Mouse (Mus musculus): ENCODE results near the gene Kcnj4. TPM values are rescaled to one million over a fixed set of nuclear protein-coding genes. Genes with fewer than 3 reads are reported as not detected.

Kcnj4 gene
- polyA plus RNA-seq, 1 experiment from 2014 or later: not detected

DNA sequence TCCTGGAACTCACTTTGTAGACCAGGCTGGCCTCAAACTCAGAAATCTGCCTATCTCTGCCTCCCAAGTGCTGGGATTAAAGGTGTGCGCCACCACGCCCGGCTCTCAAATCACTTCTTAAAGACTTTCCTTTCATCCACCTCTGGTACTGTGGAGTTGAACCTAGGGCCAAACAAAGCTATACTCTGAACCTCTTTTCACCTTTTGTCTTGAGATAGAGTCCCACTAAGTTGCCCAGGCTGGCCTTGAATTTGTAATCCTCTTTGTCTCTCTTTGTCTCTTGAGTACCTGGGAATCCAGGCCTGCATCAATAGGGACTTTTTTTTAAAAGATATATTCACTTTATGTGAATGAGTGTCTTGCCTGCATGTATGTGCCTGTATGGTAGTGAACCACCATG, 57.0 kb downstream of the Kcnj4 start:
- no peak for ATAC-seq (ENCODE audit: low read depth)
- H3K36me3 ChIP-seq: no peaks in the 10 kb centered on the region
- H3K27ac ChIP-seq: no peak overlapping the region
- 77% methylated on average over 3 of the region's 3 CpGs for WGBS (ENCODE audit: insufficient replicate concordance)
- H3K4me1 ChIP-seq (replicated peaks): peaks cover 10% of the 10 kb centered on the region
- no peaks in the 10 kb centered on the region for H3K9me3 ChIP-seq (replicated peaks)
- H3K4me2 ChIP-seq: no peak overlapping the region
- DNase-seq: no peak
- 0 out of 2 replicates have a peak, but pooled peaks cover under 1% of the 10 kb centered on the region for H3K27me3 ChIP-seq
- H3K9ac ChIP-seq: no peak overlapping the region
- no peak overlapping the region for H3K4me3 ChIP-seq (replicated peaks)

DNA sequence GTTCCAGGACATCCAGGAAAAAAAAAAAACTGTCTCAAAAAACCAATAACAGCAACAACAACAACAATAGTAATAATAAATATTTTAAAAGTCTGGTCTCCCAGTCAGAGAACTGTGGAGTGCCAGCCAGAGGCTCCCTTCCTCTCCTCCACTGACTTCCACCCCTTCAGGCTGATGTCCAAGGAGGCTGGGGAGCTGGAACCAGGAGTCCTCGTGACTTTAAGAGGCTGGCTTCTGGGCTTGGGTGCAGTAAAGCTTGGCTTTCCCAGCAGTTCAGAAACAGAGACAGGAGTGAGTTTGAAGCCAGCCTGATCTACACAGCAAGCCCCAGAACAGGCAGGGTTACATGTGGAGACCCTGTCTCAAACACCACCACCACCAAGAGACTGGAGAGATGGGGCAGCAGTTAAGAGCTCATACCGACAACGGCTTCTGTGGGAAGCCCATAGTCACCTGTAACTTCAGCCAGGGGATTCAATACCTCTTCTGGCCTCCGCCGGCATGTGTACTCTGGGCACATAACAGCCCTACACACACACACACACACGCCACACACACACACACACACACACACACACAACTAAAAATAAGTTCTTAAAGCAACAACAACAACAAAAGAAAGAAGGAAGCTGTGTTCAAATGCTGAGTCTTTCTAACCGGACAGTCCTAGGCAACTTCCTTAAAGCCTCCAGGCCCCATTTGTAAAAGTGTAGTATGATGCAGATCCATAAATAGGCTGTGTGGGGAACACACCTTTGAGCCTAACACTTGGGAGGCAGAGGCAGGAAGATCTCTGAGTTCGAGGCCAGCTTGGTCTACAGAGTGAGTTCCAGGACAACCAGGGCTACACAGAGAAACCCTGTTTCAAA, 59.0 kb downstream of the Kcnj4 start:
- Histone ChIP-seq H3K36me3 (no peaks in the 10 kb centered on the region), H3K4me3 (replicated peaks) (no peak overlapping the region), H3K9me3 (replicated peaks) (no peaks in the 10 kb centered on the region), H3K27me3 (peaks cover 17% of the 10 kb centered on the region), H3K4me2 (no peak overlapping the region), H3K9ac (no peak overlapping the region), H3K4me1 (replicated peaks) (peaks cover 21% of the 10 kb centered on the region), H3K27ac (no peak overlapping the region)
- 59% methylated on average over 8 of the region's 8 CpGs for WGBS (ENCODE audit: insufficient replicate concordance)
- ATAC-seq (ENCODE audit: low read depth) (no peak), DNase-seq (no peak)

DNA sequence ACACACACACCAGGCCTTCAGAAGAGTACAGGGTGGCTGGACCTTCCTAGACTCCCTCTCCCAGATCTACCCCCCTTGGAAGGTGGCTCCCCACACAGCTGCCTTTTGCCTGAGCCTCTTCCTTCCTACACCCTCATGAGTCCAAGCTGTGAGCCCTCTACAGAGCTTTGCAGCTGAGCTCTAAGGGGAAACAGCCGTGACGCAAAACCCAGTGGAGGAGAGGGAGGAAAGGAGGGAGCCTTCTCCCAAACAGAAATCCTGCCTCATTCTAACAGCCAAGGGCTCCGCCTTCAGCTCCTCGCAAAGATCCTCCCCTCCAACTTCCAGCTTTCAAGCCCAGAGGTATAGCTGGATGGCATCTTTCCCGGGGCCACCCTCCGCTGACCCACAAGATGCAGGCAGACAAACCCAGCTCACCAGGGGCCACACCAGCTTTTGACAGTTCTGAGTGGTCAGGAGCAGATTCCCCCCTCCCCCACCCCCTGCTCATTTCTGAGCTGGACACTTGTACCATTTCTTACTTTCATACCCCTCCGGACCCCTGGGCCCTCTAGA, 61.1 kb downstream of the Kcnj4 start:
- Histone ChIP-seq H3K27me3 (peaks cover 20% of the 10 kb centered on the region), H3K9ac (no peak overlapping the region), H3K4me1 (replicated peaks) (peaks cover 40% of the 10 kb centered on the region), H3K36me3 (no peaks in the 10 kb centered on the region), H3K4me2 (no peak overlapping the region), H3K27ac (no peak overlapping the region), H3K4me3 (replicated peaks) (no peak overlapping the region), H3K9me3 (replicated peaks) (no peaks in the 10 kb centered on the region)
- DNase-seq (no peak), ATAC-seq (ENCODE audit: low read depth) (no peak)
- WGBS (ENCODE audit: insufficient replicate concordance): 72% methylated on average over 7 of the region's 7 CpGs

DNA sequence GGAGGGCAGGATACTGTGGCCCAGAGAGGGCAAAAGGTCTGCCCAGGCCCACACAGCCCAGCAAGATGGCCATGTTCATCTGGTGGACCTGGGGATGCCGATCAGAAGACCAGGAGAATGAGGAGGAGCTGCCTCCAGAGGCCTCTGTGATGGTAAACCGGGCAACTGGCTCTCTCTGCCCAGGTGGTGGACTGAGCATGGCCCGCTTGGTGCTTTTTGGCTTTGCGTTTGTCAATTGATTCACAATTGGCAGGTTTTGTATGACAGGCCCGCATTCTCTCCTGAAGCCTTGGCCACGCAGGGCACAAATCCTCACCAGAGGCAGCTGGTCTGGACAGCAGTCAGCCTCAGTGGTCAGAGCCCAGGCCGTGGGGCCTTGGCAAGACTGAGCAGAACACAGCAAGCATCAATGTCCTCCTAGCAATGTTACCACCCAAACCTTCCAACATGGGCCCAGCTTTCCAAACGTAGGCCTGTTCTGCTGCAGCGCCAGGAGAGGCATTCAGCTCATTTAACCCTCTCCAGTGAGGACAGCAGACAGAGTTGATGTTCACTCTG, 62.0 kb downstream of the Kcnj4 start:
- Histone ChIP-seq H3K4me1 (replicated peaks) (peaks cover 47% of the 10 kb centered on the region), H3K9me3 (replicated peaks) (no peaks in the 10 kb centered on the region), H3K9ac (no peak overlapping the region), H3K27me3 (peaks cover 20% of the 10 kb centered on the region), H3K4me3 (replicated peaks) (no peak overlapping the region), H3K36me3 (no peaks in the 10 kb centered on the region; the same call in 1 of the 2 replicates), H3K27ac (no peak overlapping the region), H3K4me2 (no peak overlapping the region)
- no peak for ATAC-seq (ENCODE audit: low read depth)
- no peak for DNase-seq
- WGBS (ENCODE audit: insufficient replicate concordance): 79% methylated on average over 9 of the region's 9 CpGs

DNA sequence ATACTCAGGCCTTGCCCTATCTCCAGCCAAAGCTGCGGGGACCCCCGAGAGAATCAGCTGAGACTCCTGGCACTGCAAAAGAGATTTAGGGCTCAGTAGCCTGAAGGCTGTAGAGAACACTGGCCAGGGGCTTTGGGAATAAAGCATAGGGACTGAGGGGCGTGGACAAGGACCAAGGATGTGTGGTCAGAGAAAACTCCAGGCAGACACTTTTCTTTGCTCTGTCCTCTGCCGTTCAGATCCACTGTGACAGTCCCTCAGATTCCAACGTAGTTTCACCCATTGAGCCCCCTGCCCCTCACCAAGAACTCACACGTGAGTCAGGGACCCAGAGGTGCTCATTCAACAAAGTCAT, 62.8 kb downstream of the Kcnj4 start:
- ATAC-seq (ENCODE audit: low read depth): no peak
- 23% methylated on average over 6 of the region's 6 CpGs for WGBS (ENCODE audit: insufficient replicate concordance)

DNA sequence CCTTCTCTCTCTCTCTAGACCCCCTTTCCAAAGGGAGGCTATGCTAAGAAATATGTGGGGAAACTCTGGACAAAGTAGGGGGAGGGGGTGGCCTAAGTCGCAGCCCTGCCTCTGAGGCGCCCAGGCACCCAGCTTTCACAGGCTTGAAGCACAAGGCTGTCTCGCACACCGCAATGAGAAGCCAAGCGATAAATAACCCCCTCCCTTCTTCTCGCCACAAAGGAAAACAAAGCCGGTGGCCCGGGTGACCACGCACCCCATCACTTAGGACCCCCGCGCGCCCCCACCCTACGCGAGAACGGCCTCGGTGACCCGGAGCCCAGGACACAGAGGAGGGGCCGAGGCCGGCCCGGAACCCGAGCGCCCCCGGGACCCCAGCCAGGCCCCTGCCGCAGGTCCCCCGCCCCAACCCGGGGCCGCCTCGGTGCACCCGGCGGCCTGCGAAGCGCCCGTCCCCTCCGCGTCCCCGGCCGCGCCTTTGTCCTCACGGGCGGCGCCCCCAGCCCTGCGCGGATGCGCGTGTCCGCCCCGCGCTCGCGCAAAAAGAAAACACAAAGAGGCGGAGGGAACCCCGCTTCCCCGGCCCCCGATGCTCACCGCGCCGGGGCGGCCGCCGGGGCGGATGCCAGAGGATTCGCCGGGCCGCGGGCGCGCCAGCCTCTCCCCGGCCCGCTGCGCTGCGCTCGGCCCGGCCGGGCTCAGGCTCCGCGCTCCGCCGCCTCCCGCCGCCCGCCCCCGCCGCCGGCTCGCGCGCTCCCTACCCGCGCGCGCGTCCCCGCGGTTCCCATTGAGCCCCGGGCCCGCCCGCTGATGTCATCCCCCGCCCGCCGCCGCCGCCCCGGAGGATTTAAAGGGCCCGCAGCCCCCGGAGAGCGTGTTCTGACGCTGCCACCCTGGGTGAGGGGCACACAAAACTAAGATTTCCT, 63.4 kb downstream of the Kcnj4 start:
- peak overlapping the region; percentile 68 for H3K27ac ChIP-seq
- ATAC-seq (ENCODE audit: low read depth): peak; percentile 43
- peaks cover 20% of the 10 kb centered on the region for H3K27me3 ChIP-seq
- H3K4me1 ChIP-seq (replicated peaks): peaks cover 54% of the 10 kb centered on the region
- no peak for DNase-seq
- peak overlapping the region; percentile 69 for H3K4me3 ChIP-seq (replicated peaks)
- H3K9ac ChIP-seq: peak overlapping the region; percentile 80
- under 1% methylated on average over 95 of the region's 107 CpGs for WGBS (ENCODE audit: insufficient replicate concordance)
- peak overlapping the region; percentile 83 for H3K4me2 ChIP-seq
- H3K36me3 ChIP-seq: peaks cover 5% of the 10 kb centered on the region
- H3K9me3 ChIP-seq (replicated peaks): no peaks in the 10 kb centered on the region

More for the DNA sequence above, 62.8 kb downstream of the Kcnj4 start:
- no peak for DNase-seq
- H3K4me2 ChIP-seq: peak overlapping the region; percentile 83
- H3K9ac ChIP-seq: peak overlapping the region; percentile 80
- peaks cover 20% of the 10 kb centered on the region for H3K27me3 ChIP-seq
- peaks cover 4% of the 10 kb centered on the region for H3K36me3 ChIP-seq
- no peaks in the 10 kb centered on the region for H3K9me3 ChIP-seq (replicated peaks)
- peak overlapping the region; percentile 69 for H3K4me3 ChIP-seq (replicated peaks)
- no peak overlapping the region for H3K27ac ChIP-seq
- H3K4me1 ChIP-seq (replicated peaks): peaks cover 48% of the 10 kb centered on the region

DNA sequence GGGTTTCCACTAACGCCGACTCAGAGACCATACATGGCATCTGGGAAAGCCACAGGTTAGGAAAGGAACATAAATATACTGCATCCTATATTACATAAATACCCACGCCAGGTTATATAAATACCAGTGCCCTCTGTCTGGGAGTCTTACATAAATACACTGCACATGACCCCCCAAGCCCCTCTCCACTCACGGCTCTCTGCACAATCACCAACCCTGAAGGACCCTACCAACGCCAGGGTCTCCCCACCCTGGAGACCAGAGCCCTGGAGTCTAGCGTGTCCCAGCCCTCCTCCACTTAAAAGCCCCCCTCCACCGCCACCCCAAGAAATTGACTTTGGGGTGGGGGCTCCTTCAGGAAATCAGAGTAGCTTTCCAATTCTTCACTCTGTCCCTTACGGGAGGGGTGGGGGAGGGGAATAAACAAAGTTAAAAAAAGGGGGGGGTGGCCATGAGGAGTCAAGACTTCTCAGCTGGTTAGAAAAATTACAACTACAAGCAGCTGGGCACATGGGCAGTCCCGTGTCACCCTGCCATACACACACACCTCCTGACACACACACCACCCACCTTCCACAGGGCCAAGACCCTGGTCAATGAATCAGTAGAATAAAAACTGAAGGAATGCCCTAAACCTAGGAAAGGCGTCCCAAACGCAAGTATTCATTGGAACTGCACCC, 64.2 kb downstream of the Kcnj4 start:
- Histone ChIP-seq H3K9ac (peak overlapping the region; percentile 80), H3K36me3 (peaks cover 5% of the 10 kb centered on the region), H3K27me3 (peaks cover 20% of the 10 kb centered on the region), H3K4me3 (replicated peaks) (peak overlapping the region; percentile 69), H3K4me1 (replicated peaks) (peaks cover 61% of the 10 kb centered on the region), H3K9me3 (replicated peaks) (no peaks in the 10 kb centered on the region), H3K4me2 (peak overlapping the region; percentile 83), H3K27ac (0 out of 2 replicates have a peak overlapping the region, but pooled peaks have one; percentile 68)
- 0 out of 2 replicates have a peak, but pooled peaks have one; percentile 4 for ATAC-seq (ENCODE audit: low read depth)
- no peak for DNase-seq
- WGBS (ENCODE audit: insufficient replicate concordance): 28% methylated on average over 11 of the region's 11 CpGs

DNA sequence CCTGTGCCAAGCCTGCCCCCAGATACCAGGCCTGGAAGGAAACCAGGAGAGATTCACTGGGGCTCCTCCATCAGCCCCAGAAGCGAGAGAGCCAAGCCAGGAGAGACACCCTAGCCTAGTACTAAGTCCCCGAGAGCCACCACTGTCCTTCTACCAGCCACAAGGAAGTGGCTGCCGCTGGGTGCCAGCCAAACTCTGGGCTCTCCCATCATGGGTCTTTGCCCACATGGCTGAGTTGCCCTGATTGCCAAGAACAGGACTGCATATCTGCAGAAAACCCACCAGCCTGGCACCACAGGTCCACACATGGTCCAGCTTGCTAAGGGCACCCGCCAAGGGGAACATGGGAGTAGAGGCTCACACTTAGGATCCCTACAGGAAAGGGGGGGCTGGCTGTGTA, 64.8 kb downstream of the Kcnj4 start:
- Histone ChIP-seq H3K9me3 (replicated peaks) (no peaks in the 10 kb centered on the region), H3K27me3 (peaks cover 20% of the 10 kb centered on the region), H3K36me3 (peaks cover 5% of the 10 kb centered on the region), H3K9ac (no peak overlapping the region), H3K27ac (no peak overlapping the region), H3K4me2 (peak overlapping the region; percentile 83; the same call in 1 of the 2 replicates), H3K4me1 (replicated peaks) (peaks cover 65% of the 10 kb centered on the region), H3K4me3 (replicated peaks) (peak overlapping the region; percentile 69; the same call in 1 of the 2 replicates)
- DNase-seq (no peak), ATAC-seq (ENCODE audit: low read depth) (no peak)
- WGBS (ENCODE audit: insufficient replicate concordance): 54% methylated on average over 4 of the region's 4 CpGs

DNA sequence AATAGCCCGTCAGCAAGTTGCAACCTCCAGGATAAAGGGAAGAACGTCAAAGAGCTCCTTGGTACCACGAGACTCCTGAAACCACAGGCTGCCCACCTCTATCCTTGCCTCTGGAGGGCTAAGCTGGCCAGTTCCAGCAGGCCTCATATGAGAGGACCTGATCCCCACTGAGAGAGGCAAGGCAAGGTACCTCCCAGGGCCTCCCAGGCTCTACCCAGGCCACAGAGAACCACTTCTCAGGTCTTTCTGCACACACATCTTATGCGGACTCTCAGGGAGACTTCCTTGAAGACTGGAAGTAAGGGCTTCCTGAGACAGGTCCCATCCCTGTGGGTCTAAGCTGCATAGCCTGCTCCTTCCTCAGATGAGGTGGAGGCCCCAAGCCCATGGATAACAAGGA, 65.7 kb downstream of the Kcnj4 start:
- Histone ChIP-seq H3K9ac (no peak overlapping the region), H3K4me3 (replicated peaks) (no peak overlapping the region), H3K27ac (no peak overlapping the region), H3K36me3 (peaks cover 5% of the 10 kb centered on the region), H3K9me3 (replicated peaks) (no peaks in the 10 kb centered on the region), H3K4me1 (replicated peaks) (peaks cover 64% of the 10 kb centered on the region), H3K27me3 (peaks cover 20% of the 10 kb centered on the region), H3K4me2 (no peak overlapping the region)
- DNase-seq: no peak
- WGBS (ENCODE audit: insufficient replicate concordance): 57% methylated on average over 4 of the region's 4 CpGs
- no peak for ATAC-seq (ENCODE audit: low read depth)

DNA sequence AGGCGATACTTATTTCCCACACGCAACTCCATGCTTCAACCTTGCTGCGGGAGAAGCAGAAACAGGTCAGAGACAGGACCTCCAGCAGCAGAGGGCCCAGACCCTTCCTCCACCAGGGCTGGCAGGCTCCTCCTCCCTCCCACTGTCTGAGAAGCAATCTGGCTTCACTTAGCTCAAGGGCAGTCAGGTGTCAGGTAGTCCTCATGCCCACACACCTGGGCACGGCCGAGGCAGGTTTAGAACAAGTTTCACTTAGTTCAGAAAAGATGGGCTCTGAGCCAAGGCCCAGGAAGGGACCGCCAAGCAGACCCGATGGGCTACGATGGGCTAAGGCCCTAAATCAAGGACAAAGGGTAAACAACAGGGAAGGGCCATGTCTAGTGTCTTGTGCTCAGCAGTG, 66.2 kb downstream of the Kcnj4 start:
- Histone ChIP-seq H3K4me2 (no peak overlapping the region), H3K9me3 (replicated peaks) (no peaks in the 10 kb centered on the region), H3K9ac (no peak overlapping the region), H3K27ac (no peak overlapping the region), H3K27me3 (peaks cover 20% of the 10 kb centered on the region), H3K4me3 (replicated peaks) (no peak overlapping the region), H3K4me1 (replicated peaks) (peaks cover 64% of the 10 kb centered on the region), H3K36me3 (peaks cover 5% of the 10 kb centered on the region)
- no peak for ATAC-seq (ENCODE audit: low read depth)
- DNase-seq: no peak
- 79% methylated on average over 8 of the region's 8 CpGs for WGBS (ENCODE audit: insufficient replicate concordance)

All from liver, embryonic 13.5 days (tissue).